Mouse (Mus musculus) E14TG2a.4 (cell line): ENCODE data around the gene Cpn2.

ENCODE experiments used
- H3K27me3 ChIP-seq: 2 replicates; pipeline ENCODE4 v1.6.1; 2014; ENCODE audit warnings: low read length, control low read depth; ENCODE audit not compliant: insufficient read depth
- H3K36me3 ChIP-seq: 2 replicates; pipeline ENCODE4 v1.6.1; 2014; ENCODE audit warnings: low read length, control low read depth; ENCODE audit not compliant: insufficient read depth
- H3K4me1 ChIP-seq: replicated peaks from 2 replicates; pipeline ENCODE4 v1.6.1; 2014; ENCODE audit warnings: low read depth, low read length, control low read depth
- H3K4me3 ChIP-seq: replicated peaks from 2 replicates; pipeline ENCODE4 v1.5.1; 2014; ENCODE audit warnings: mild to moderate bottlenecking, low read length
- H3K9me3 ChIP-seq: 2 replicates; pipeline ENCODE4 v1.6.1; 2014; ENCODE audit warnings: low read length, control low read depth
- CTCF ChIP-seq: conservative IDR thresholded peaks from 2 replicates; pipeline ENCODE4 v1.5.1; 2014; ENCODE audit warnings: low read length
- NANOG ChIP-seq: IDR thresholded peaks from 2 replicates; pipeline ENCODE4 v1.6.1; 2014; ENCODE audit warnings: borderline replicate concordance, low read length, mixed read lengths
- POU5F1 ChIP-seq: IDR thresholded peaks from 2 replicates; pipeline ENCODE4 v1.6.1; 2014; ENCODE audit warnings: low read length, borderline replicate concordance

Gene Cpn2

GRCm38 (mm10) chr16:30267359-30267758 is at the start of gene Cpn2:
Cpn2 (minus strand) TSS chr16:30267499.
- Histone ChIP-seq H3K4me3 (no peak within 1 kb of the TSS), H3K9me3 (no peaks in the 10 kb centered on the region), H3K27me3 (0 out of 2 replicates have a peak, but pooled peaks cover 4% of the 10 kb centered on the region), H3K4me1 (peaks cover 4% of the 10 kb centered on the region; the same call in 1 of the 2 replicates), H3K36me3 (no peaks in the 10 kb centered on the region)
- TF ChIP-seq NANOG (no peak), POU5F1 (no peak), CTCF (no peak)

- Histone ChIP-seq H3K9me3 (no peaks in the 10 kb centered on the region), H3K36me3 (peaks cover 54% of the 10 kb centered on the region), H3K27me3 (peaks cover 26% of the 10 kb centered on the region), H3K4me3 (no peak overlapping the region), H3K4me1 (peaks cover 11% of the 10 kb centered on the region)
- peak; percentile 44 for TF ChIP-seq CTCF
- TF ChIP-seq POU5F1: no peak
- TF ChIP-seq NANOG: no peak
These were observed 46.9 kb upstream of the Cpn2 start for GRCm38 (mm10) chr16:30314236-30314635.

- Histone ChIP-seq H3K27me3 (peaks cover 60% of the 10 kb centered on the region), H3K4me3 (peak within 1 kb of the TSS; percentile 80), H3K9me3 (no peaks in the 10 kb centered on the region), H3K4me1 (peaks cover 23% of the 10 kb centered on the region), H3K36me3 (peaks cover 22% of the 10 kb centered on the region)
- TF ChIP-seq POU5F1: no peak
- no peak for TF ChIP-seq CTCF
- TF ChIP-seq NANOG: no peak
These were observed 43.3 kb upstream of the Cpn2 start, which contains the start of gene Gp5 for GRCm38 (mm10) chr16:30310647-30311046. Gp5 (minus strand) TSS chr16:30310779.

GRCm38 (mm10) chr16:30310171-30310515 is 42.8 kb upstream of the Cpn2 start:
- H3K27me3 ChIP-seq: peaks cover 62% of the 10 kb centered on the region
- H3K9me3 ChIP-seq: no peaks in the 10 kb centered on the region
- TF ChIP-seq NANOG (no peak), POU5F1 (no peak), CTCF (no peak)
- peaks cover 23% of the 10 kb centered on the region for H3K4me1 ChIP-seq
- H3K36me3 ChIP-seq: peaks cover 18% of the 10 kb centered on the region
- H3K4me3 ChIP-seq: peak overlapping the region; percentile 80; the same call in 1 of the 2 replicates

GRCm38 (mm10) chr16:30309395-30310170 is 42.3 kb upstream of the Cpn2 start:
- Histone ChIP-seq H3K4me1 (peaks cover 23% of the 10 kb centered on the region), H3K4me3 (peak overlapping the region; percentile 80), H3K36me3 (peaks cover 12% of the 10 kb centered on the region), H3K27me3 (peaks cover 62% of the 10 kb centered on the region), H3K9me3 (no peaks in the 10 kb centered on the region)
- TF ChIP-seq CTCF (no peak), POU5F1 (no peak), NANOG (no peak)

GRCm38 (mm10) chr16:30308616-30309394 is 41.5 kb upstream of the Cpn2 start:
- H3K9me3 ChIP-seq: no peaks in the 10 kb centered on the region
- TF ChIP-seq CTCF (no peak), NANOG (no peak)
- peaks cover 10% of the 10 kb centered on the region; the same call in 1 of the 2 replicates for H3K36me3 ChIP-seq
- peak overlapping the region; percentile 80 for H3K4me3 ChIP-seq
- peaks cover 23% of the 10 kb centered on the region for H3K4me1 ChIP-seq
- H3K27me3 ChIP-seq: peaks cover 68% of the 10 kb centered on the region

GRCm38 (mm10) chr16:30307961-30308615 is 40.8 kb upstream of the Cpn2 start:
- H3K27me3 ChIP-seq: peaks cover 75% of the 10 kb centered on the region
- TF ChIP-seq NANOG (no peak), POU5F1 (no peak), CTCF (no peak)
- H3K9me3 ChIP-seq: no peaks in the 10 kb centered on the region
- H3K36me3 ChIP-seq: peaks cover 10% of the 10 kb centered on the region; the same call in 1 of the 2 replicates
- H3K4me3 ChIP-seq: peak overlapping the region; percentile 80
- peaks cover 23% of the 10 kb centered on the region for H3K4me1 ChIP-seq

- Histone ChIP-seq H3K36me3 (peaks cover 7% of the 10 kb centered on the region; the same call in 1 of the 2 replicates), H3K4me3 (no peak overlapping the region), H3K27me3 (peaks cover 77% of the 10 kb centered on the region), H3K4me1 (peaks cover 23% of the 10 kb centered on the region), H3K9me3 (no peaks in the 10 kb centered on the region)
- TF ChIP-seq CTCF (no peak), POU5F1 (no peak), NANOG (no peak)
These were observed 40.0 kb upstream of the Cpn2 start for GRCm38 (mm10) chr16:30307306-30307705.
